Mouse (Mus musculus) cerebellum, adult 9-11 months (tissue): ENCODE measurements around the gene Ifi27.
"Not testable (repeated sequence)": the region's sequence is repeated elsewhere in the genome, so short reads cannot be mapped to it uniquely, and the experiment has no call there.

Source experiments
- DNase-seq: peaks from one replicate; pipeline ENCODE4 v3.0.0; 2022

The Ifi27 gene

DNA sequence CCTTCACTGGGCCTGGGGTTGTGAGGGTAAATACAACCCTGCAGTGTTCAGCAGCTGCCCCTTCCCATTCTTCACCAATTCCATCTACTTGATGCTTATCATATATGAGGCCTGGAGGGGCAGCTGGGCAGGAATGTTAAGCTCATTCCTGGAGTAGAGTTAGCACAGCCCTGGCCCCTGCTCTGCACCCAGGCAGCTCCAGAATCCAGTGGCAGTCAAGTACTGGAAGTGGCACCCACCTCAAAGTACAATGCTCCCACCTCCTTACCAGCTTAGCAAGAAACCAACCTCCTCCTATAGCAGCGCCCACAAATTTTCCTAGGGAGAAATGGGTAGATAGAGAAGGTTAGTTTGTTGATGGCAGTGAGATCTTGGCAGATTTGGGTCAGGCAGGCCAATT is 22.7 kb downstream of the Ifi27 start:
- DNase-seq, result not testable (repeated sequence)

- DNase-seq, result no peak
Observed at GRCm38 (mm10) chr12:103457140-103457539, 23.1 kb downstream of the Ifi27 start, which contains the start of gene Ifi27l2b. TSS of gene Ifi27l2b (minus strand) at chr12:103457223.

DNA sequence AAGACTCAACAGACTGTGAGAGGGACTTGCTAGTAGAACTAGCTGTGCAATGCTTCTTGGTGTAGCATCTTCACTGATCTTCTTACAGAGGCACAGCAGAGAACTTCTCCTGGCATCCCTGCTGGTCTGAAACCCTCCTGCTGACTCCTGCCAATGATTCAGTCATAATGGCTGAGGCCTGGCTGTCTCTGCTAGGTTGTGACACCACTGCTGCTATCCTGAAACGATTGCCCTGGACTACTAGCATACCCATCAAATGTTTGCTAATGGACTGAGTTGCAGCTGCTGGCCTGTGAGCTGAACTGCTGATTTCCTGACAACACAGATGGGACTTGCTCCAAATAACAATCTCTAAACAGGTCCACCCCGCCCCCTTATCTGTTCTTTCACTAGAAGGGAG is 40.5 kb downstream of the Ifi27 start:
- no peak for DNase-seq

GRCm38 (mm10) chr12:103476779-103477389 is 42.9 kb downstream of the Ifi27 start:
- DNase-seq, result no peak

GRCm38 (mm10) chr12:103477461-103478015 is 43.5 kb downstream of the Ifi27 start:
- no peak for DNase-seq

DNA sequence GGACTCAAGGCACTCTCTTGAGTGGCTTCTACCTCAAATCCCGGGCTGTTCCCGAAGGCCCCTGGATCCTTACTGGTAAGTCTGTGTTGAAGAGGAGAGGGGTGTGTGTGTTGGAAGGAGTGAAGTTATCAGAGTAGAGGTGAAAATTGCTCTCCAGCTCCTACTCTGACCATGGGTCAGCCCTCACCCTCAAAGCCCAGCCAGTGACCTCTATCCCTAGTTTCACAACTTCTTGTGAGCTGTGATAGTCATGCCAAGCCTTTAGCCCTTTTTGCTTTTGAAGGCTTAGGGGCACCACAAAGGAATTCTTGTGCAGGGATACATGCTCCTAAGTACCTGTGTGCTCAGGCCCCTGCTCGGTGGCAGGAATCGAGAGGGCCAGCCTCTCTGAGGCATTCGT is 47.7 kb downstream of the Ifi27 start:
- no peak for DNase-seq

DNA sequence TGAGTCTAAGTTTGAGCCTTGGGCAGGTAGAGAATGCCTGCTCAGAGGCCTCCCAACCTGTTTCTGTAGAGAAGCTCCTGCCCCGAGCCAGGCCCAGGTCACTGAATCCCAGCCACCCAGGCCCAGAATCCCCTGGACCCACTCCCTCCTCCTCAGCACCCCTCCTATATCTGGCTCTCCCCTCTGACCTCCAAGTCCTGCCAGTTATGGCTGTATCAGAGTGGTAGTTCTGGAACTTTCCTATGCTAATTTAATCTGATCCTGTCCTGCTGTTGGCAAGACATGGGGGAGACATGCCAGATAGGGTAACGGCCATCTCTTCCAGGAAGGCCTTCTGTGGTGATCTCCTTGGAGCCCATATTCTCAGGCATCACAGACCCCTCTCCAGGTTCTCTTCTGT is 48.8 kb downstream of the Ifi27 start:
- no peak for DNase-seq

GRCm38 (mm10) chr12:103484200-103484972 is 50.4 kb downstream of the Ifi27 start:
- not testable (repeated sequence) for DNase-seq

GRCm38 (mm10) chr12:103486726-103487125 is 52.7 kb downstream of the Ifi27 start:
- DNase-seq, result peak; percentile 85

DNA sequence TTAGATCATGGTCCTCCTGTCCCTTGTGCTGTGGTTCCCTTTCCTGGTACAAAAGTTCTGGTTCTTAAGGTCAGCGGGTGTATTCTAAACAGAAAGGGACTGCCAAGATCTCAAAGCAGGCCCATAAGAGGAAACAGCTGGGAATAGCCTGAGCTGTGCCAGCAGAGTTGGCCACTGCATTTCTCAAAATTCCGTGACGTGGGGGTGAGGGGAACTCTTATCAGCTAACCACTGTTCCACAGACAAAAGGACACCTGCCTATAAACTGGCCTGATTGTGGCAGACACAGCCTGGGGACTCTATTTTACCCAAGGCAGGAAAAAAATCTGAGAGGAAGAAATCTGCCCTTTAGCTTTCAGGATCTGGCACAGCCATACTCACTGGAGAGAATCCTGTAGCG is 53.3 kb downstream of the Ifi27 start:
- DNase-seq, result peak; percentile 16

- DNase-seq, result no peak
Observed at GRCm38 (mm10) chr12:103487750-103488149, 53.7 kb downstream of the Ifi27 start.
